Mouse (Mus musculus): Measurements from ENCODE around the gene Ltb.

- TF ChIP-seq CTCF (IDR thresholded peaks at IDR 0.05; ENCODE audit: borderline replicate concordance, control insufficient read depth, extremely low read depth, insufficient read depth, low read length, poor library complexity): no peak
- no peak for TF ChIP-seq POLR2A (IDR thresholded peaks at IDR 0.05; ENCODE audit: control insufficient read depth, extremely low read depth, insufficient read depth, low read length, poor library complexity)
Observed at GRCm38 (mm10) chr17:35236996-35237395, 42.8 kb downstream of the Ltb start.
